Mouse (Mus musculus): Measurements from ENCODE around the gene Rpp14. TPM values are rescaled to one million over a fixed set of nuclear protein-coding genes. Genes with fewer than 3 reads are reported as not detected.
A peak's percentile ranks its signal among the peaks of the same experiment; 100 is the strongest.

Rpp14 gene
- total and polyA plus RNA-seq, 3 experiments: 11.2 to 29.7 (median 23.1) TPM

GRCm38 (mm10) chr14:8124046-8124881, 44.1 kb downstream of the Rpp14 start:
- 0 out of 2 replicates have a peak, but pooled peaks cover 2% of the 10 kb centered on the region for H3K36me3 ChIP-seq (ENCODE audit: control insufficient read depth, insufficient read depth, low read length)
- H3K27ac ChIP-seq: no peak overlapping the region
- no peaks in the 10 kb centered on the region; the same call in 1 of the 2 replicates for H3K4me1 ChIP-seq (ENCODE audit: control insufficient read depth, insufficient read depth, low read length)
- H3K9ac ChIP-seq (ENCODE audit: low read depth, low read length): no peak overlapping the region
- H3K27me3 ChIP-seq (ENCODE audit: control insufficient read depth, insufficient read depth, low read length): no peaks in the 10 kb centered on the region
- intact Hi-C loops (cut with DNase I): no loop called here
- DNase-seq: no peak
- no peak overlapping the region for H3K4me3 ChIP-seq
- WGBS: 76% methylated on average over 7 of the region's 7 CpGs
- TF ChIP-seq CTCF (IDR thresholded peaks at IDR 0.05): no peak
- no peak for TF ChIP-seq POLR2A (IDR thresholded peaks at IDR 0.05; ENCODE audit: insufficient read depth, low read depth, low read length)
- no peak for TF ChIP-seq EP300 (IDR thresholded peaks at IDR 0.05; ENCODE audit: insufficient read depth, low read depth, low read length)
- H3K79me2 ChIP-seq (replicated peaks; ENCODE audit: control insufficient read depth, insufficient read depth, low read length): no peaks in the 10 kb centered on the region

- Histone ChIP-seq H3K27ac (no peak overlapping the region), H3K27me3 (ENCODE audit: control insufficient read depth, insufficient read depth, low read length) (no peaks in the 10 kb centered on the region), H3K79me2 (replicated peaks; ENCODE audit: control insufficient read depth, insufficient read depth, low read length) (no peaks in the 10 kb centered on the region), H3K9ac (ENCODE audit: low read depth, low read length) (no peak overlapping the region), H3K36me3 (ENCODE audit: control insufficient read depth, insufficient read depth, low read length) (no peaks in the 10 kb centered on the region), H3K4me3 (no peak overlapping the region), H3K4me1 (ENCODE audit: control insufficient read depth, insufficient read depth, low read length) (no peaks in the 10 kb centered on the region; the same call in 1 of the 2 replicates)
- intact Hi-C loops (cut with DNase I): no loop called here
- no peak for DNase-seq
- no peak for TF ChIP-seq CTCF (IDR thresholded peaks at IDR 0.05)
- TF ChIP-seq EP300 (IDR thresholded peaks at IDR 0.05; ENCODE audit: insufficient read depth, low read depth, low read length): no peak
- TF ChIP-seq POLR2A (IDR thresholded peaks at IDR 0.05; ENCODE audit: insufficient read depth, low read depth, low read length): no peak
- 76% methylated on average over 5 of the region's 5 CpGs for WGBS
These were observed 47.8 kb downstream of the Rpp14 start for GRCm38 (mm10) chr14:8127971-8128370.

- Histone ChIP-seq H3K79me2 (replicated peaks; ENCODE audit: control insufficient read depth, insufficient read depth, low read length) (no peaks in the 10 kb centered on the region), H3K4me1 (ENCODE audit: control insufficient read depth, insufficient read depth, low read length) (peaks cover 1% of the 10 kb centered on the region; the same call in 1 of the 2 replicates), H3K27ac (no peak overlapping the region), H3K9ac (ENCODE audit: low read depth, low read length) (no peak overlapping the region), H3K36me3 (ENCODE audit: control insufficient read depth, insufficient read depth, low read length) (peaks cover 3% of the 10 kb centered on the region; the same call in 1 of the 2 replicates), H3K4me3 (no peak overlapping the region), H3K27me3 (ENCODE audit: control insufficient read depth, insufficient read depth, low read length) (no peaks in the 10 kb centered on the region)
- TF ChIP-seq EP300 (IDR thresholded peaks at IDR 0.05; ENCODE audit: insufficient read depth, low read depth, low read length) (no peak), CTCF (IDR thresholded peaks at IDR 0.05) (no peak), POLR2A (IDR thresholded peaks at IDR 0.05; ENCODE audit: insufficient read depth, low read depth, low read length) (no peak)
- 82% methylated on average over 8 of the region's 8 CpGs for WGBS
- intact Hi-C loops (cut with DNase I): no loop called here
- DNase-seq: peak in 1 of 2 experiments; percentile 22
These were observed 52.6 kb downstream of the Rpp14 start for GRCm38 (mm10) chr14:8132789-8133188.

- no peak overlapping the region for H3K4me3 ChIP-seq
- no peaks in the 10 kb centered on the region for H3K79me2 ChIP-seq (replicated peaks; ENCODE audit: control insufficient read depth, insufficient read depth, low read length)
- peak overlapping the region; percentile 61 for H3K27ac ChIP-seq
- no peak for DNase-seq
- H3K4me1 ChIP-seq (ENCODE audit: control insufficient read depth, insufficient read depth, low read length): peaks cover 1% of the 10 kb centered on the region; the same call in 1 of the 2 replicates
- no peak for TF ChIP-seq POLR2A (IDR thresholded peaks at IDR 0.05; ENCODE audit: insufficient read depth, low read depth, low read length)
- no peak for TF ChIP-seq CTCF (IDR thresholded peaks at IDR 0.05)
- TF ChIP-seq EP300 (IDR thresholded peaks at IDR 0.05; ENCODE audit: insufficient read depth, low read depth, low read length): no peak
- peaks cover 3% of the 10 kb centered on the region; the same call in 1 of the 2 replicates for H3K36me3 ChIP-seq (ENCODE audit: control insufficient read depth, insufficient read depth, low read length)
- H3K27me3 ChIP-seq (ENCODE audit: control insufficient read depth, insufficient read depth, low read length): no peaks in the 10 kb centered on the region
- 51% methylated on average over 2 of the region's 2 CpGs for WGBS
- intact Hi-C loops (cut with DNase I): no loop called here
- no peak overlapping the region for H3K9ac ChIP-seq (ENCODE audit: low read depth, low read length)
These were observed 54.1 kb downstream of the Rpp14 start for GRCm38 (mm10) chr14:8134234-8134633.

GRCm38 (mm10) chr14:8135130-8135529, 55.0 kb downstream of the Rpp14 start:
- Histone ChIP-seq H3K27me3 (ENCODE audit: control insufficient read depth, insufficient read depth, low read length) (no peaks in the 10 kb centered on the region), H3K27ac (peak overlapping the region; percentile 61), H3K4me3 (no peak overlapping the region), H3K9ac (ENCODE audit: low read depth, low read length) (no peak overlapping the region), H3K36me3 (ENCODE audit: control insufficient read depth, insufficient read depth, low read length) (peaks cover 3% of the 10 kb centered on the region; the same call in 1 of the 2 replicates), H3K4me1 (ENCODE audit: control insufficient read depth, insufficient read depth, low read length) (peaks cover 1% of the 10 kb centered on the region; the same call in 1 of the 2 replicates), H3K79me2 (replicated peaks; ENCODE audit: control insufficient read depth, insufficient read depth, low read length) (no peaks in the 10 kb centered on the region)
- TF ChIP-seq POLR2A (IDR thresholded peaks at IDR 0.05; ENCODE audit: insufficient read depth, low read depth, low read length) (no peak), EP300 (IDR thresholded peaks at IDR 0.05; ENCODE audit: insufficient read depth, low read depth, low read length) (no peak), CTCF (IDR thresholded peaks at IDR 0.05) (no peak)
- peak in 1 of 2 experiments; percentile 17 for DNase-seq
- 37% methylated on average over 3 of the region's 3 CpGs for WGBS
- intact Hi-C loops (cut with DNase I): no loop called here
